Mouse (Mus musculus): ENCODE results near the gene Txlng.
A peak's percentile ranks its signal among the peaks of the same experiment; 100 is the strongest.

Gene Txlng

GRCm38 (mm10) chrX:162759251-162760114 lies 69.8 kb downstream of the Txlng start:
- peak; percentile 2 for DNase-seq

GRCm38 (mm10) chrX:162756058-162756457 lies 73.2 kb downstream of the Txlng start:
- no peak for DNase-seq

DNA sequence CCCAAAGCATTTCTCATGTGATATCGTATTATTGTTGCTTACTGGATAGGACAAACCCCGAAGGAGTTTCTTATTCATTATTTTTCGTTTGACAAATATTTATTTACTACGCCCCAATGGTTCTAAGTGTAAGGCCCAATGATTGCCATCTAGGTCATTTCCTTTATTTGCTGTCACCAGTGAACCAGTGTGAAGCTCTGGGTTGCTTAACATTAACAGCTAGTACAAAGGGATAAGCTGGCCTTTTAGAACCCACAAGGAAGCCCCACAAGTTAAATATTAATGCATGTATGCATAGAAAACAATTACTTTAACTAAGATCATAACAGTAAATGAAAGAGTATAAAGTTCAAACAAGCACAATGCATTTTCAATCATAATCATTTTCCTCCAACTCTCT lies 74.9 kb downstream of the Txlng start:
- DNase-seq, result no peak

DNA sequence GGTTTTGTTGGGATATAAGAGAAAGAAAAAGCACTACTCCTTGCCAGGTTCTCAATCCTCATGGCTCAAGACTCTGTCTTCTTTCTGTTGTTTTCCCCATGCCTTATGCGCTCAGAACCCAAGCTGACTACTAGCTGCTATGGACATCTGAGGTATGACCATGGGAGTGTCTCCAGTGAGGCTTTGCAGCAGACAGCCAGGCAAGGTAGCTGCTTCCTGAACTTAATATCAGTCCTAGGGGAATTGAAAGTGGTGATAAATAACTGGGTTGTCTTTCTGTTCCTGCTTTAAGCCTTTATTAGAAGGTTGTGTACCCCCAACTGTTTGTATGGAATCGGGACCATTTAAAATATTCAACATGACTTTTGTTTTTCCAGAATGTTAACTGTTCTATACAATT lies 76.8 kb downstream of the Txlng start:
- DNase-seq, result no peak

DNA sequence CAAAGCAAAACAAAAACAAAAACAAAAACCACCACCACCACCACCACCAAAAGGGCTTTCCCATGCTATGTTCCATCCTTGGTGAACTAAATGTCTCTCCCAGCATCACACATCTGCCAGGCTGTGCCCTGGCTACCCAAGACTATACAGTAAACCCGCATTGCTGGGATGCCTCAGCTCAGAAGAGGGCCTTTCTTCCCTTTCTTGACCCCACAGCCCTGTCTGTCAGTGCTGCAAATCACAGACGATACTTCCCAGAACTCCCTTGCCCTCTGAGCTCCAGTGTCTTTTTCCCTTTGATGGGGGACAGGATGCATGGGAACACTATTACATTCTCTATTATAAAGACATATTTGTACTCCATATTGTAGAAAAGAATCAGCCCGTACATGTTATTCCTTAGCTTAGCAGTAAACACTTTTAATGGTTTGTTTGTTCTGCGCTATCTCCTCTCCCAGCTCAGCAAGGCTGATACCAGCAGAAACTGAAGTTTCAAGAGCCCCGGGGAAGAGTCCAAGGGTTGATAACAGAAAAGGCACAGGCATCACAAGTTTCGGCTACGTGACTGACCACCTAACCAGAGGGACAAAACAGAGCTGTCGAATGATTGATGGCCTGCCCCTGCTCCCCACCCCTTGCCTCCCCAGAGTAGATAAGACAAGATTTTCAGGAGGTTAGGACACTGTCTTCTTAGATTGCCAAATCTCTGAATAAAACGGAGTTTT lies 80.4 kb downstream of the Txlng start:
- no peak for DNase-seq

- peak; percentile 7 for DNase-seq
Measured at GRCm38 (mm10) chrX:162736140-162736659, 93.1 kb downstream of the Txlng start.

- peak; percentile 64 for DNase-seq
Measured at GRCm38 (mm10) chrX:162734997-162735929, 94.0 kb downstream of the Txlng start.

DNA sequence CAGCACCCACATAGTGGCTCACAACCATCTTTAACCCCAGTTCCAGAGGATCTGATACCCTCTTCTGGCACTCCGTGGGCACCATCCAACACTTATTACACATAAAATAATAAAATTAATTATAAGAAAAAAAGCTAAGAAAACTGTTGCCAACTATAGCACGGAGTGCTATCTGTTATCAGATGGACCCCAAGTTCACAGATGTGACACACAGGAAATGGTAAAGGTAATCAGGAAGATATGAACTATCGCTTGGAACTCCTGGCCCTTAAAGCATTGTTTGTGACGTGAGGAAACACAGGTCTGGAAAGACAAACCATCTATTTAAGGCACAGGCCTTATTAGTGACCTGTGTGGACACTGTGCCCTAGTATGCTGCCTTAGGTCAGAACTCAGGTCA lies 99.2 kb downstream of the Txlng start:
- DNase-seq, result no peak

All from kidney, adult 11 months (tissue).